Mouse (Mus musculus): ENCODE measurements at regions not wholly inside any gene's neighbourhood (a gene's known extent, or its start where the extent isn't known, plus 50 kb on each side); places are given as distances from the start of the nearest gene placed in this dataset.

GRCm38 (mm10) chr1:75826202-75826601 is 280.1 kb downstream of the Slc4a3 start:
- H3K4me3 ChIP-seq (ENCODE audit: low read depth, low read length), result no peak overlapping the region
- no peaks in the 10 kb centered on the region for H3K27me3 ChIP-seq (ENCODE audit: insufficient read depth, low read length)
- no peak for TF ChIP-seq CTCF (IDR thresholded peaks at IDR 0.05)
- H3K27ac ChIP-seq (ENCODE audit: low read depth, low read length), result no peak overlapping the region
- no peaks in the 10 kb centered on the region for H3K36me3 ChIP-seq (ENCODE audit: insufficient read depth, low read length)
- peak; percentile 42 for DNase-seq (ENCODE audit: low spot score)
- no peaks in the 10 kb centered on the region for H3K4me1 ChIP-seq (ENCODE audit: insufficient read depth, low read length)
- 63% methylated on average over 5 of the region's 5 CpGs for WGBS
- H3K9me3 ChIP-seq (ENCODE audit: low read length), result no peaks in the 10 kb centered on the region
- no peak overlapping the region for H3K4me2 ChIP-seq (ENCODE audit: low read depth, low read length, poor library complexity, severe bottlenecking)
- ATAC-seq (ENCODE audit: low FRiP score), result no peak
- no peak overlapping the region for H3K9ac ChIP-seq (replicated peaks; ENCODE audit: low read length, poor library complexity, severe bottlenecking)

DNA sequence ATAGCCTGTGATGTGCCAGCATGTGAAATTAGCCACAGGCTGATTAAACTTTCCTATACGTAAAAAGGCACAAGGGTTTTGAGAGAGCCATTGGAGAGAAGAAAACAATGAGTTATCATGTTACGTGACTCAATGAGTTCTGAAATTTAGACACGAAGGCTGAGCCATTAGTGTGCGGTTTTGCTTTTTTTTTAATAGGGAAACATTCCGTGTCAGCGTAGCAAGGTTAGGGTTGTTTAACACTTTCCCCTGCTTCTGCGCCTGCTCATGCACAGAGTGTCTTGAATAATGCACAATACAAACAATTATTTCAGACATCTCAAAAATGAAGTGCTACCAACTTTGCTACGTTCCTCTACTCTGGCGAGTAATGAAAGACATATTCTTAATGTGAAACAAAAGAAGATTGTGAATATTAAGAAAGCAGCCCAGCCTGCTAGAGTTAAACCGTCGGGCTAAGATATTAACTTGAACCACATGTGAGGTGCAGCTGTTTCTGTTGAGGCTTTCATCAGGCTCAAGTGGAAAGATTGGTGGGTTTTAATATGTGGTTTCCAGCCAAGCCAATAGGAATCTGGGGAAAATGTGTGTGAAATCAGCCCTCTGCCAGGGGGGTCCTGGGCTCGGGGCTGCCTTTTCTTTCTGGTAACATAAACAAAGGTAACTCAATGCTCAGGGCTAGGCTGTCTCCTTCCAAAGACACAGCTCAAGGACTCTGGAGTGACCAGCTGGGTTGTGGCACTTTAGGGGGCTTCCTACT is 287.2 kb downstream of the Slc4a3 start:
- TF ChIP-seq CTCF (IDR thresholded peaks at IDR 0.05), result no peak
- H3K36me3 ChIP-seq (ENCODE audit: insufficient read depth, low read length), result no peaks in the 10 kb centered on the region
- no peaks in the 10 kb centered on the region for H3K9me3 ChIP-seq (ENCODE audit: low read length)
- ATAC-seq (ENCODE audit: low FRiP score) (no peak), DNase-seq (ENCODE audit: low spot score) (no peak)
- no peak overlapping the region for H3K9ac ChIP-seq (replicated peaks; ENCODE audit: low read length, poor library complexity, severe bottlenecking)
- 58% methylated on average over 12 of the region's 12 CpGs for WGBS
- H3K27me3 ChIP-seq (ENCODE audit: insufficient read depth, low read length), result no peaks in the 10 kb centered on the region
- no peak overlapping the region for H3K27ac ChIP-seq (ENCODE audit: low read depth, low read length)
- H3K4me2 ChIP-seq (ENCODE audit: low read depth, low read length, poor library complexity, severe bottlenecking), result no peak overlapping the region
- no peak overlapping the region for H3K4me3 ChIP-seq (ENCODE audit: low read depth, low read length)
- no peaks in the 10 kb centered on the region for H3K4me1 ChIP-seq (ENCODE audit: insufficient read depth, low read length)

DNA sequence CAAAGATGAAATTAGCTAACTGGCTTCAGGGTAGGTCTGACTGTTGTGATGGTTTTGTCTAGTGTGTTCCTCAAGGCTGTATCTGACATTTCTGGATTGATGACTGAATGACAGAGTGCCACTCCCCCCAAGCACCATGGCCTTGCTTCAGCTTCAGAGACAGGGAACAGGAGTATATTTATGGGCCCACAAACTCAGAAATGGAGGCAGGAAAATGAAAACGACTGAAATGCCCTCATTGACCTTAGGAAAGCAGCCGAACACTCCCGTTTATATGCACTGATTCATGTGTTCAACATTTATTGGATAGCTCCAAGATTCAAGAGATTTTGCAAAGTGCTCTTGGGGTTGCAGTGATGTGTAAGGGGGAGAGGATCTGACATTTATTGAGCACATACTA is 288.3 kb downstream of the Slc4a3 start:
- no peaks in the 10 kb centered on the region for H3K9me3 ChIP-seq (ENCODE audit: low read length)
- H3K4me2 ChIP-seq (ENCODE audit: low read depth, low read length, poor library complexity, severe bottlenecking), result no peak overlapping the region
- H3K4me1 ChIP-seq (ENCODE audit: insufficient read depth, low read length), result no peaks in the 10 kb centered on the region
- H3K27ac ChIP-seq (ENCODE audit: low read depth, low read length), result no peak overlapping the region
- ATAC-seq (ENCODE audit: low FRiP score), result no peak
- no peaks in the 10 kb centered on the region for H3K36me3 ChIP-seq (ENCODE audit: insufficient read depth, low read length)
- 84% methylated on average over 3 of the region's 3 CpGs for WGBS
- H3K9ac ChIP-seq (replicated peaks; ENCODE audit: low read length, poor library complexity, severe bottlenecking), result no peak overlapping the region
- TF ChIP-seq CTCF (IDR thresholded peaks at IDR 0.05), result no peak
- H3K27me3 ChIP-seq (ENCODE audit: insufficient read depth, low read length), result no peaks in the 10 kb centered on the region
- no peak overlapping the region for H3K4me3 ChIP-seq (ENCODE audit: low read depth, low read length)
- no peak for DNase-seq (ENCODE audit: low spot score)

DNA sequence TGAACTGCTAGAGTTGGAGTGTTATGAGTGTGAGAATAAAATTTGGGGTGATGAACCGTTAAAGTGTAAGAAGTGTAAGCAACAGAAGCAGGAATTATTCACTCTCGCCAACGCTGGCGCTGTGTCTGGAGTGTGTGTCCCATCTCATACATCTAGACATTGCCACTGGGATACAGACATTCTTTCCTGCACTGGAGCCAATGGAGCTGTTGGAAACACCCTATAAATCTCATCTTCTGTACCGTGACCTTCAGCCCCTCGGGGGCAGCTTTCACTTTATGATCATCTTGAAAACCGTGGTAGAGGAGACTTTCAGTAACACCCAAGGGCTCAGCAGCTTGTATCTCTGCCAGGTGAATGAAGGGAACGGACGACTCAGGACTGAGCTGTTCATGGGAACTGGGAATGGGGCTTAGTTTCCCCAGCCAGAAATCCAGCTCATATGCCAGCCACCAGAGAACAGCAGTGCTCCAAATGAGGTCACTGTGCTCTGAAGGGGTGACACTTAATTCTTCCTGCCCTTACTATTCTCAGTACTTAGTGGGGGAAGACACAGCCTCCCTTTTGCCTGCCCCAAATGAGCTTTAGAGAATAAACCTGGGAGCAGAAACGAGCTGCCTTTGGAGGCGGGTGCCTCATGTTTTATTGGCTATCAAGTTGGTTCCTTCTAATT is 293.6 kb downstream of the Slc4a3 start:
- no peak overlapping the region for H3K9ac ChIP-seq (replicated peaks; ENCODE audit: low read length, poor library complexity, severe bottlenecking)
- H3K4me3 ChIP-seq (ENCODE audit: low read depth, low read length), result no peak overlapping the region
- H3K27ac ChIP-seq (ENCODE audit: low read depth, low read length), result no peak overlapping the region
- 83% methylated on average over 11 of the region's 11 CpGs for WGBS
- no peaks in the 10 kb centered on the region for H3K9me3 ChIP-seq (ENCODE audit: low read length)
- no peak overlapping the region for H3K4me2 ChIP-seq (ENCODE audit: low read depth, low read length, poor library complexity, severe bottlenecking)
- no peaks in the 10 kb centered on the region for H3K4me1 ChIP-seq (ENCODE audit: insufficient read depth, low read length)
- DNase-seq (ENCODE audit: low spot score) (no peak), ATAC-seq (ENCODE audit: low FRiP score) (no peak)
- no peaks in the 10 kb centered on the region for H3K36me3 ChIP-seq (ENCODE audit: insufficient read depth, low read length)
- TF ChIP-seq CTCF (IDR thresholded peaks at IDR 0.05), result no peak
- no peaks in the 10 kb centered on the region for H3K27me3 ChIP-seq (ENCODE audit: insufficient read depth, low read length)

DNA sequence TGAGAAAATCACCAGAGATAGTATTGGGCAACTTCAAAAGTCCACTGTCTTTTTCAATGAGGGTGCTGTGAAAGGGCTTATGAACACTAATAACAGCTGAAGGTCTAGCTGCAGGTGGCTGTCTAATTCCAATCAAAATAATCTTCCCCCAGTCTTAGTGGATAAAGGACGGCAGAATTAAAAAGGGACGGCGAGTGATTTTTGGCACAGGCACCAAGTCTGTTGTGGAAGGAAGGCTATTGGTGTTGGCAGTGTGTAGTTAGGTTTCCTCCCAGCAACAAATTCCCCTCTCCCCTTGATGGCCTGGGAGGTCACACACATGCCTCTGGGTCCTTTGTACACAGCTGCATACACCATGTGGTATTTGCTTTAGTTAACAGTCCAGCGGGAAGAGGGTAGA is 296.3 kb downstream of the Slc4a3 start:
- H3K36me3 ChIP-seq (ENCODE audit: insufficient read depth, low read length), result no peaks in the 10 kb centered on the region
- H3K9ac ChIP-seq (replicated peaks; ENCODE audit: low read length, poor library complexity, severe bottlenecking), result no peak overlapping the region
- TF ChIP-seq CTCF (IDR thresholded peaks at IDR 0.05), result no peak
- DNase-seq (ENCODE audit: low spot score) (no peak), ATAC-seq (ENCODE audit: low FRiP score) (no peak)
- H3K4me1 ChIP-seq (ENCODE audit: insufficient read depth, low read length), result no peaks in the 10 kb centered on the region
- no peak overlapping the region for H3K4me3 ChIP-seq (ENCODE audit: low read depth, low read length)
- H3K4me2 ChIP-seq (ENCODE audit: low read depth, low read length, poor library complexity, severe bottlenecking), result no peak overlapping the region
- H3K9me3 ChIP-seq (ENCODE audit: low read length), result no peaks in the 10 kb centered on the region
- H3K27ac ChIP-seq (ENCODE audit: low read depth, low read length), result no peak overlapping the region
- WGBS, result 38% methylated on average over 4 of the region's 4 CpGs
- no peaks in the 10 kb centered on the region for H3K27me3 ChIP-seq (ENCODE audit: insufficient read depth, low read length)

GRCm38 (mm10) chr1:75843326-75843725 is 297.3 kb downstream of the Slc4a3 start:
- ATAC-seq (ENCODE audit: low FRiP score) (no peak), DNase-seq (ENCODE audit: low spot score) (no peak)
- 92% methylated on average over 6 of the region's 6 CpGs for WGBS
- Histone ChIP-seq H3K36me3 (ENCODE audit: insufficient read depth, low read length) (no peaks in the 10 kb centered on the region), H3K9ac (replicated peaks; ENCODE audit: low read length, poor library complexity, severe bottlenecking) (no peak overlapping the region), H3K27ac (ENCODE audit: low read depth, low read length) (no peak overlapping the region), H3K27me3 (ENCODE audit: insufficient read depth, low read length) (no peaks in the 10 kb centered on the region), H3K9me3 (ENCODE audit: low read length) (no peaks in the 10 kb centered on the region), H3K4me3 (ENCODE audit: low read depth, low read length) (no peak overlapping the region), H3K4me1 (ENCODE audit: insufficient read depth, low read length) (no peaks in the 10 kb centered on the region), H3K4me2 (ENCODE audit: low read depth, low read length, poor library complexity, severe bottlenecking) (no peak overlapping the region)
- TF ChIP-seq CTCF (IDR thresholded peaks at IDR 0.05), result no peak

Data from midbrain, postnatal 0 days (tissue).